Mouse (Mus musculus): ENCODE data around the gene Gipc3. TPM values are rescaled to one million over a fixed set of nuclear protein-coding genes. Genes with fewer than 3 reads are reported as not detected.
A peak's percentile ranks its signal among the peaks of the same experiment; 100 is the strongest.

The Gipc3 gene
- total and polyA plus RNA-seq, 2 experiments = under 0.01 to 0.57 TPM

- Histone ChIP-seq H3K27ac (replicated peaks; ENCODE audit: insufficient read depth, low read depth, low read length) (no peak overlapping the region), H3K4me3 (ENCODE audit: insufficient read depth, low read depth, low read length) (no peak overlapping the region)
- WGBS = 55% methylated on average over 8 of the region's 8 CpGs
These were observed 48.6 kb downstream of the Gipc3 start for GRCm38 (mm10) chr10:81294442-81294841.

DNA sequence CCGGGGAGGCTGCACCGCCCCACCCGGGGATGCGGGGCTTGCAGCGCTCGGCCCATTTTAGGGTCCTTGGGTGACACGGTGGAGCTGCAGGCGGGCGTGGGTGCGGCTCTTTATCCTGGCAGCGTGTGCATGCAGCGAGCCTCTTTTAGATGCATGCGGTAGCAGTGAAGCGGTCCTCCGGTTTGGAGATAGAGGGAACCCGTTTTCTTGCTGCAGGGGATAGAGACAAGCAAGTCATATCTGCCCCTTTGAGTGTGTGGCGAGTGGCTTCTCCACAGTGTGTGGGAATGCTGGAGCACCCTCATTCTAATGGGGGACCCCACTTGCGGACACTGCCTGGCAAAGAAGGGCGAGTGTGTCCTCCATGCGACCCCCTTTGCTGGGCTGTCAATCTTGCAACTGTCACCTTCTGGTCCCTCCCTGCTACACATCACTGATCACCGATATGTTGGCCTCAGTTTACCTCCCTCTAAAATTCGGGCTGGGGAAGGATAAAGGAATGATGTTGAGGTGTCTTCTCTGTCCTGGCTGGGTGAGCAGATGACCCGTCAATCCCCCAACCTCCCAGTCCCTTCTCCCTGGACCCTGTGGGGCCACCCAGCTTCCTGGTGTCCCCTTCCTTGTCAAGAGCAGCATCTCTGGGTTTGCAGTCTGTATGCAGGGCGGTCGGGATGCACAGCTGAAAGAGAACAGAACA lies 49.6 kb downstream of the Gipc3 start:
- peaks cover 51% of the 10 kb centered on the region for H3K79me2 ChIP-seq (ENCODE audit: control insufficient read depth, insufficient read depth, low read length)
- no peak overlapping the region; the same call in 1 of the 2 replicates for H3K27ac ChIP-seq (replicated peaks; ENCODE audit: insufficient read depth, low read depth, low read length)
- H3K9ac ChIP-seq (ENCODE audit: low read depth, low read length) = peak overlapping the region; percentile 89
- H3K36me3 ChIP-seq (ENCODE audit: control insufficient read depth, insufficient read depth, low read length) = no peaks in the 10 kb centered on the region
- WGBS = 7% methylated on average over 25 of the region's 25 CpGs
- no peak for DNase-seq (ENCODE audit: extremely low read depth, low read depth, low spot score)
- no peak for TF ChIP-seq POLR2A (IDR thresholded peaks at IDR 0.05; ENCODE audit: extremely low read depth, insufficient read depth, low read length)
- TF ChIP-seq CTCF (IDR thresholded peaks at IDR 0.05; ENCODE audit: low read depth, low read length) = no peak
- H3K4me1 ChIP-seq (ENCODE audit: control insufficient read depth, insufficient read depth, low read length) = peaks cover 34% of the 10 kb centered on the region
- no peaks in the 10 kb centered on the region for H3K27me3 ChIP-seq (ENCODE audit: control insufficient read depth, insufficient read depth, low read length)
- H3K4me3 ChIP-seq (ENCODE audit: insufficient read depth, low read depth, low read length) = peak overlapping the region; percentile 76

More at GRCm38 (mm10) chr10:81294442-81294841, 48.6 kb downstream of the Gipc3 start:
- Histone ChIP-seq H3K27me3 (ENCODE audit: control insufficient read depth, insufficient read depth, low read length) (no peaks in the 10 kb centered on the region), H3K36me3 (ENCODE audit: control insufficient read depth, insufficient read depth, low read length) (no peaks in the 10 kb centered on the region), H3K79me2 (ENCODE audit: control insufficient read depth, insufficient read depth, low read length) (peaks cover 57% of the 10 kb centered on the region), H3K9ac (ENCODE audit: low read depth, low read length) (peak overlapping the region; percentile 14; the same call in 1 of the 2 replicates), H3K4me1 (ENCODE audit: control insufficient read depth, insufficient read depth, low read length) (peaks cover 42% of the 10 kb centered on the region)
- no peak for DNase-seq (ENCODE audit: extremely low read depth, low read depth, low spot score)
- no peak for TF ChIP-seq POLR2A (IDR thresholded peaks at IDR 0.05; ENCODE audit: extremely low read depth, insufficient read depth, low read length)

DNA sequence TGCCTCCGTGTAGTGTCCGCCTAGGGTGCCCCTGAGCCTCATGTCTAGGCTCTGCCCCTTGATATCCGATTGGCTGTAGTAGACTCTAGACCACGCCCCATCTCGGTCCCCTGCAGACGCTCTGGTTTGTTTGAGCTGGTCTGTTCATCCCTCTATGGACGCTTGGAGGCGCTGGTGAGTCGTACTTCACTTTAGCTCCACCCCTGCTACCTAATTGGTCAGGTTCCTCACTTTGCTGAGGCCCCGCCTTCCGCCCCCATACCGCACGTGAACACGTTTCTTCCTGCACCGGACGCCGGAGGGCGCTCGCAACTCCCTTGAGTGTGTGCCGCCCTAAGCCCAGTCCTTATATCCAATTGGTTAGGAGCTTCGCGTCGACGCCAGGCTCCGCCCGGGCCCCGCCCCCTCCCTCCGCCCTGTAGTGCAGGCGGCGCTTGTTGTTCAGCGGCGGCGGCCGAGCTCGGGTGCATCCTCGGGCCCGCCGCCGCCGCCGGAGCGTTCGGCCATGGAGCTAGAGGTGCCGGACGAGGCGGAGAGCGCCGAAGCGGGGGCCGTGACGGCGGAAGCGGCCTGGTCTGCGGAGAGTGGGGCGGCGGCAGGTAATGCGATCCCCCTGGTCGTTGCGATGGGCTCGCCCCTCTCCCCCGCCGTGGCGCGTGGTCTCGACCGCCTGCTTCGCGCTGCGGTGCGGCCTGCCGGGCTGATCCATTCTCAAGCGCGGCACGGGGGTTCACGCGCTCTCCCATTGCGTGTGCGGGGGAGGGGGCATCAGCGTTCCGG lies 50.3 kb downstream of the Gipc3 start, which contains the start of gene Pip5k1c:
Gene Pip5k1c (plus strand): TSS at position 410 of the 780 bp plus-strand sequence.
- peaks cover 30% of the 10 kb centered on the region for H3K4me1 ChIP-seq (ENCODE audit: control insufficient read depth, insufficient read depth, low read length)
- no peaks in the 10 kb centered on the region for H3K36me3 ChIP-seq (ENCODE audit: control insufficient read depth, insufficient read depth, low read length)
- H3K27ac ChIP-seq (replicated peaks; ENCODE audit: insufficient read depth, low read depth, low read length) = peak within 1 kb of the TSS; percentile 58
- peak; percentile 98 for DNase-seq (ENCODE audit: extremely low read depth, low read depth, low spot score)
- peak within 1 kb of the TSS; percentile 76 for H3K4me3 ChIP-seq (ENCODE audit: insufficient read depth, low read depth, low read length)
- H3K9ac ChIP-seq (ENCODE audit: low read depth, low read length) = peak within 1 kb of the TSS; percentile 89
- under 1% methylated on average over 80 of the region's 80 CpGs for WGBS
- no peaks in the 10 kb centered on the region for H3K27me3 ChIP-seq (ENCODE audit: control insufficient read depth, insufficient read depth, low read length)
- TF ChIP-seq CTCF (IDR thresholded peaks at IDR 0.05; ENCODE audit: low read depth, low read length) (peak; percentile 81), POLR2A (IDR thresholded peaks at IDR 0.05; ENCODE audit: extremely low read depth, insufficient read depth, low read length) (peak; percentile 71; the same call in 1 of the 2 replicates)
- peaks cover 51% of the 10 kb centered on the region for H3K79me2 ChIP-seq (ENCODE audit: control insufficient read depth, insufficient read depth, low read length)

- TF ChIP-seq POLR2A (IDR thresholded peaks at IDR 0.05; ENCODE audit: extremely low read depth, insufficient read depth, low read length) (no peak), CTCF (IDR thresholded peaks at IDR 0.05; ENCODE audit: low read depth, low read length) (no peak)
- Histone ChIP-seq H3K36me3 (ENCODE audit: control insufficient read depth, insufficient read depth, low read length) (no peaks in the 10 kb centered on the region), H3K4me3 (ENCODE audit: insufficient read depth, low read depth, low read length) (peak within 1 kb of the TSS; percentile 67), H3K79me2 (ENCODE audit: control insufficient read depth, insufficient read depth, low read length) (peaks cover 43% of the 10 kb centered on the region), H3K9ac (ENCODE audit: low read depth, low read length) (peak within 1 kb of the TSS; percentile 59), H3K27ac (replicated peaks; ENCODE audit: insufficient read depth, low read depth, low read length) (peak within 1 kb of the TSS; percentile 85), H3K4me1 (ENCODE audit: control insufficient read depth, insufficient read depth, low read length) (peaks cover 29% of the 10 kb centered on the region), H3K27me3 (ENCODE audit: control insufficient read depth, insufficient read depth, low read length) (no peaks in the 10 kb centered on the region)
- no peak for DNase-seq (ENCODE audit: extremely low read depth, low read depth, low spot score)
- WGBS = 62% methylated on average over 9 of the region's 9 CpGs
These were observed 51.5 kb downstream of the Gipc3 start, which contains the start of gene Tjp3 for GRCm38 (mm10) chr10:81291511-81292104. Tjp3 (minus strand) TSS chr10:81291581.

GRCm38 (mm10) chr10:81290698-81291460 lies 52.2 kb downstream of the Gipc3 start:
- TF ChIP-seq CTCF (IDR thresholded peaks at IDR 0.05; ENCODE audit: low read depth, low read length) (no peak), POLR2A (IDR thresholded peaks at IDR 0.05; ENCODE audit: extremely low read depth, insufficient read depth, low read length) (0 out of 2 replicates have a peak, but pooled peaks have one; percentile 45)
- Histone ChIP-seq H3K4me1 (ENCODE audit: control insufficient read depth, insufficient read depth, low read length) (peaks cover 34% of the 10 kb centered on the region), H3K4me3 (ENCODE audit: insufficient read depth, low read depth, low read length) (peak overlapping the region; percentile 67)

More at GRCm38 (mm10) chr10:81290698-81291460, 52.2 kb downstream of the Gipc3 start:
- H3K36me3 ChIP-seq (ENCODE audit: control insufficient read depth, insufficient read depth, low read length) = no peaks in the 10 kb centered on the region
- peak; percentile 78 for DNase-seq (ENCODE audit: extremely low read depth, low read depth, low spot score)
- H3K27ac ChIP-seq (replicated peaks; ENCODE audit: insufficient read depth, low read depth, low read length) = peak overlapping the region; percentile 85
- peak overlapping the region; percentile 59 for H3K9ac ChIP-seq (ENCODE audit: low read depth, low read length)
- 21% methylated on average over 24 of the region's 24 CpGs for WGBS
- H3K79me2 ChIP-seq (ENCODE audit: control insufficient read depth, insufficient read depth, low read length) = peaks cover 39% of the 10 kb centered on the region
- no peaks in the 10 kb centered on the region for H3K27me3 ChIP-seq (ENCODE audit: control insufficient read depth, insufficient read depth, low read length)

All from liver, adult 2 months (tissue).